Mouse (Mus musculus): ENCODE measurements around the gene Osbp2. TPM values are rescaled to one million over a fixed set of nuclear protein-coding genes. Genes with fewer than 3 reads are reported as not detected.

Osbp2 gene
- polyA plus RNA-seq, 1 experiment, result 0.31 TPM

GRCm38 (mm10) chr11:3876419-3876818, 12.7 kb upstream of the Osbp2 start:
- Histone ChIP-seq H3K9me3 (no peaks in the 10 kb centered on the region), H3K36me3 (replicated peaks; ENCODE audit: low read length) (no peaks in the 10 kb centered on the region), H3K4me3 (replicated peaks) (no peak overlapping the region), H3K27me3 (replicated peaks) (peaks cover 30% of the 10 kb centered on the region), H3K4me1 (peaks cover 5% of the 10 kb centered on the region; the same call in 1 of the 2 replicates)
- no peak for TF ChIP-seq GATA1 (IDR thresholded peaks at IDR 0.05; ENCODE audit: borderline replicate concordance, low read length)
- no peak for TF ChIP-seq FLI1 (IDR thresholded peaks at IDR 0.05; ENCODE audit: low read length)

DNA sequence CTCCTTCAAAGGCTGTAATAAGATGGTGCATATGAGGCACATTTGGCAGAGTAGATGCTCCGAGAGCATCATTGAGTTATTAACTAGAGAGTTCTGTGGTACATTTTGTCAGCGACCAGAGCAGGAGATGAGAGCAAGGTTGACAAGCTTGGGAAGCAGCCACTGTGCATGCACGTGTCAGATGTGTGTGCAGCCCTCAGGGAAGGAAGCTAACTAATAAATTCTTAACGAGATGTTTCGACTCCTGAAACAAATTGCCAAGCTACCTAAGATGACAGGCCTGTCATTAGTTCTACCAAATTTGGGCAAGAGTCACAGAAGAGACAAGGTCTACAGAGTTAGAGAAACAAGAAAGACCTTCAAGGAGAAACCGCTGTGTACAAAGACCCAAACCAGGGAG, 640 bp upstream of the Osbp2 start:
- peaks cover 37% of the 10 kb centered on the region for H3K4me1 ChIP-seq
- H3K9me3 ChIP-seq, result no peaks in the 10 kb centered on the region
- H3K27me3 ChIP-seq (replicated peaks), result peaks cover 48% of the 10 kb centered on the region
- no peaks in the 10 kb centered on the region for H3K36me3 ChIP-seq (replicated peaks; ENCODE audit: low read length)
- H3K4me3 ChIP-seq (replicated peaks), result peak overlapping the region; percentile 92
- no peak for TF ChIP-seq GATA1 (IDR thresholded peaks at IDR 0.05; ENCODE audit: borderline replicate concordance, low read length)
- no peak for TF ChIP-seq FLI1 (IDR thresholded peaks at IDR 0.05; ENCODE audit: low read length)

DNA sequence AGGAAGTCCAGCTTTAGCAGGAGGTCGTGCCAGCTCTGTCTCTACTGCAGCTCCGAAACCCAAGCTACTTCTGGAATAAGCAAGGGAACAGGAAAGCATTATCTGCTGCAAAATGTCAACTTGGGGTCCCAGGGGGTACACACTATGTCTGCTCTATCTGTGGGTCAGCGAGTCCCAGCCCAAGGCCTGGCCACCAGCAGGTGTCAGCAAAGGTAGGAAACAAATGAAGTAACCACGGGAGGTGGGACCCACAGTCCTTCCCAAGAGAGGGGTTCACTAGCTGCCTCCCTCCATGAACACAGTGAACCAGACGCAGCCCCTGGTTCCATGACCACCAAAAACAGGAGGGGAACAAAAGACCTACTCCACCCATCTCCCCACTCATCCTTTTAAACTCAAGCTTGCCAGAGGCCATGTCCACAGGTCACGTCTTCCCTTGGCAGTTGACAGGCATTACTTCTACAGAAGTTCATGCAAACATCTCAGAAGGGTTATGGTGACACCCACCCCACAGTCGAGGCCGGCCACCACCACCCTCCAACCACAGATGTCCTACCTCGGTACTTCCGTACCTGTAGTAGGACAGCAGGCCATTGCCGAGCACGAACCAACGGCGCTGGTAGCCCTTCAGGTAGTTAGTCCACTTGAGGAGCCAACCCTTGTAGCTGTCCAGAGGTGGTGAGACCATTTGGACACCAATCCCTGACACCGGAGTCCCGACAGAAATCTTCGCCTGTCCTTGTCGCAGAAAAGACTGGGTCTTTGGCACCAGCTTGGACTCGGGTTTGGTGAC, 846 bp downstream of the Osbp2 start:
- TF ChIP-seq GATA1 (IDR thresholded peaks at IDR 0.05; ENCODE audit: borderline replicate concordance, low read length) (no peak), FLI1 (IDR thresholded peaks at IDR 0.05; ENCODE audit: low read length) (no peak)
- Histone ChIP-seq H3K4me3 (replicated peaks) (peak overlapping the region; percentile 92), H3K36me3 (replicated peaks; ENCODE audit: low read length) (no peaks in the 10 kb centered on the region), H3K27me3 (replicated peaks) (peaks cover 50% of the 10 kb centered on the region), H3K9me3 (no peaks in the 10 kb centered on the region), H3K4me1 (peaks cover 31% of the 10 kb centered on the region)

- TF ChIP-seq FLI1 (IDR thresholded peaks at IDR 0.05; ENCODE audit: low read length), result no peak
- no peak for TF ChIP-seq GATA1 (IDR thresholded peaks at IDR 0.05; ENCODE audit: borderline replicate concordance, low read length)
- H3K4me3 ChIP-seq (replicated peaks), result no peak overlapping the region
- H3K4me1 ChIP-seq, result peaks cover 33% of the 10 kb centered on the region
- H3K27me3 ChIP-seq (replicated peaks), result peaks cover 53% of the 10 kb centered on the region
- H3K9me3 ChIP-seq, result peaks cover 5% of the 10 kb centered on the region; the same call in 1 of the 2 replicates
- H3K36me3 ChIP-seq (replicated peaks; ENCODE audit: low read length), result no peaks in the 10 kb centered on the region
Observed at GRCm38 (mm10) chr11:3860361-3860760, 3.3 kb downstream of the Osbp2 start.

DNA sequence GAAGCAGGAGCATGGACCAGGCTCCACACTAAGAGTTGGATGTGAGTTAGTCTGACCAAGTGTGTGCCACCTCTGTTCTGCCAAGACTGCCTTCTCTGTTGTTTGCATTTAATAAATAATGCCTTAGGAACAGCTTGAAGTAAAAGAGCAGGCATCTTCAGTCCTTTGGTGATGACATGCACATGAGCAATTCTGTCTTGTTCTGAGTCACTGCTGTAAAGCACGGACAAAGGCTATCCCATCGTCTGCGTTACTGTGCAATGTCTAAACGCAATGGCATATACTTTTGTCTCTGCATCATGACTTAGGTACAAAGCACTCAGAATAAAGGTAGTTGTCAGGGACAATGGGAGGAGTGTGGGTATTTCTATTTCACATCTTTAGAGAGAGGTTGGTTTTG, 3.9 kb downstream of the Osbp2 start:
- H3K9me3 ChIP-seq, result peaks cover 11% of the 10 kb centered on the region
- TF ChIP-seq FLI1 (IDR thresholded peaks at IDR 0.05; ENCODE audit: low read length), result no peak
- TF ChIP-seq GATA1 (IDR thresholded peaks at IDR 0.05; ENCODE audit: borderline replicate concordance, low read length), result no peak
- H3K4me3 ChIP-seq (replicated peaks), result no peak overlapping the region
- no peaks in the 10 kb centered on the region for H3K36me3 ChIP-seq (replicated peaks; ENCODE audit: low read length)
- peaks cover 54% of the 10 kb centered on the region for H3K27me3 ChIP-seq (replicated peaks)
- peaks cover 33% of the 10 kb centered on the region for H3K4me1 ChIP-seq

DNA sequence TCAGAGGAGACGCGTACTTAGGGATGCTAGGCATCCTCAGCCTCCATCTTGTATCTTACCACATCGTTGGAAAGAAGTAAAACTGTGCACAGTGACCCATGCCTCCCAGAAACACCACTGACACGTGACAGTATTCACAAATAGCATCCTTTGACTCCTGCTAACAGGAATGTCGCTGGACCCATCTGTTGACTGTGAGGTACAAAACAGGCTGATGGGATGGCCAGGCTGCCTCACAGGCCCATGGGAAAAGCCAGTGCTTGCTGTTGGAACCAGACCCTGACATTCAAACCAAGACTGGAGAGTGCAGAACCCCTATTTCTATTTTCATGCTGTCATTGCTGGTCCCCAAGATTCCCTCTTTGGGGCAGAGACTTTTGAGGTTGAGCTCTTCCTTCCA, 5.8 kb downstream of the Osbp2 start:
- H3K4me3 ChIP-seq (replicated peaks), result no peak overlapping the region
- H3K9me3 ChIP-seq, result peaks cover 21% of the 10 kb centered on the region
- no peaks in the 10 kb centered on the region for H3K36me3 ChIP-seq (replicated peaks; ENCODE audit: low read length)
- TF ChIP-seq GATA1 (IDR thresholded peaks at IDR 0.05; ENCODE audit: borderline replicate concordance, low read length) (no peak), FLI1 (IDR thresholded peaks at IDR 0.05; ENCODE audit: low read length) (no peak)
- peaks cover 16% of the 10 kb centered on the region for H3K4me1 ChIP-seq
- H3K27me3 ChIP-seq (replicated peaks), result peaks cover 43% of the 10 kb centered on the region

DNA sequence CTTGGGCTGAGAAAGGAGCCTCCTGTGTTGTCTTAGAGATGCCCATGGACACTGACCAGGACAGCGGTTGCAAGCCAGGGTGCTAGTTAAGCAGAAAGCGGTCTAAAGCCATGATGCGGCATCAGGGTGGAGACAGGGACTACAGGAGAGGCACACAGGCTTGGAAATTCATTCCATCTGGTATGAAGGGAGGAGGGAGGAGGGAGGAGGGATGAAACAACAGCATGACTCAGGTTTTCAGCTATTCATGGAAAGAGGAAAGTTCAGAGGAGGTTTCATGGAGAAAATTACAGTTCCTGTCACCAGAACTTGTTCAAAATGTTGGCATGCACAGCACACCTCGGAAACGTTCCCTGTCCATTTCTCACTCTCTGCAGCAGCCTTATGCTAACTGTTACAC, 7.9 kb downstream of the Osbp2 start:
- Histone ChIP-seq H3K9me3 (peaks cover 21% of the 10 kb centered on the region), H3K4me1 (peaks cover 6% of the 10 kb centered on the region; the same call in 1 of the 2 replicates), H3K27me3 (replicated peaks) (peaks cover 29% of the 10 kb centered on the region), H3K4me3 (replicated peaks) (no peak overlapping the region), H3K36me3 (replicated peaks; ENCODE audit: low read length) (no peaks in the 10 kb centered on the region)
- no peak for TF ChIP-seq GATA1 (IDR thresholded peaks at IDR 0.05; ENCODE audit: borderline replicate concordance, low read length)
- TF ChIP-seq FLI1 (IDR thresholded peaks at IDR 0.05; ENCODE audit: low read length), result no peak

GRCm38 (mm10) chr11:3854156-3854555, 9.5 kb downstream of the Osbp2 start:
- TF ChIP-seq GATA1 (IDR thresholded peaks at IDR 0.05; ENCODE audit: borderline replicate concordance, low read length) (no peak), FLI1 (IDR thresholded peaks at IDR 0.05; ENCODE audit: low read length) (no peak)
- Histone ChIP-seq H3K9me3 (peaks cover 21% of the 10 kb centered on the region), H3K27me3 (replicated peaks) (peaks cover 34% of the 10 kb centered on the region), H3K4me1 (peaks cover 6% of the 10 kb centered on the region; the same call in 1 of the 2 replicates), H3K36me3 (replicated peaks; ENCODE audit: low read length) (no peaks in the 10 kb centered on the region), H3K4me3 (replicated peaks) (no peak overlapping the region)

- peaks cover 6% of the 10 kb centered on the region; the same call in 1 of the 2 replicates for H3K4me1 ChIP-seq
- H3K27me3 ChIP-seq (replicated peaks), result peaks cover 38% of the 10 kb centered on the region
- no peaks in the 10 kb centered on the region for H3K36me3 ChIP-seq (replicated peaks; ENCODE audit: low read length)
- no peak for TF ChIP-seq FLI1 (IDR thresholded peaks at IDR 0.05; ENCODE audit: low read length)
- no peak for TF ChIP-seq GATA1 (IDR thresholded peaks at IDR 0.05; ENCODE audit: borderline replicate concordance, low read length)
- no peak overlapping the region for H3K4me3 ChIP-seq (replicated peaks)
- peaks cover 21% of the 10 kb centered on the region for H3K9me3 ChIP-seq
Observed at GRCm38 (mm10) chr11:3853481-3854034, 10.1 kb downstream of the Osbp2 start.

DNA sequence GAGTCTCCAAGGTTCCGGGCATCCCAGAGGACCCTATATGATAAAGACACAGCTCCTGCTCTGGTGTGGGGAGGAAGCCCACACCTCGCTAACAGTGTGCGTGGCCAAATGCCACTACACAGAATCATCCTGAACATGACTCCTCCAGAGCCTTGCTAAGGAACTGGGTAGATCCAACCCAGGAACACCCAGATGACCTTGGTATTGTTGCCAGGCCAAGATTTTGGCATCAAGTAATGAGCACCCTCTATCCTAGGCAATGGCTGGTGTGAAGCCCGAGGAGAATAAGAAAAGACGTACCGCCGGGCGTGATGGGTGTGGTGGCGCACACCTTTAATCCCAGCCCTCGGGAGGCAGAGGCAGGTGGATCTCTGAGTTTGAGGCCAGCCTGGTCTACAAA, 10.7 kb downstream of the Osbp2 start:
- TF ChIP-seq FLI1 (IDR thresholded peaks at IDR 0.05; ENCODE audit: low read length), result no peak
- no peak for TF ChIP-seq GATA1 (IDR thresholded peaks at IDR 0.05; ENCODE audit: borderline replicate concordance, low read length)
- peaks cover 38% of the 10 kb centered on the region for H3K27me3 ChIP-seq (replicated peaks)
- H3K4me3 ChIP-seq (replicated peaks), result no peak overlapping the region
- peaks cover 21% of the 10 kb centered on the region for H3K9me3 ChIP-seq
- no peaks in the 10 kb centered on the region for H3K36me3 ChIP-seq (replicated peaks; ENCODE audit: low read length)
- H3K4me1 ChIP-seq, result peaks cover 8% of the 10 kb centered on the region
